In the genomic region with DNA sequence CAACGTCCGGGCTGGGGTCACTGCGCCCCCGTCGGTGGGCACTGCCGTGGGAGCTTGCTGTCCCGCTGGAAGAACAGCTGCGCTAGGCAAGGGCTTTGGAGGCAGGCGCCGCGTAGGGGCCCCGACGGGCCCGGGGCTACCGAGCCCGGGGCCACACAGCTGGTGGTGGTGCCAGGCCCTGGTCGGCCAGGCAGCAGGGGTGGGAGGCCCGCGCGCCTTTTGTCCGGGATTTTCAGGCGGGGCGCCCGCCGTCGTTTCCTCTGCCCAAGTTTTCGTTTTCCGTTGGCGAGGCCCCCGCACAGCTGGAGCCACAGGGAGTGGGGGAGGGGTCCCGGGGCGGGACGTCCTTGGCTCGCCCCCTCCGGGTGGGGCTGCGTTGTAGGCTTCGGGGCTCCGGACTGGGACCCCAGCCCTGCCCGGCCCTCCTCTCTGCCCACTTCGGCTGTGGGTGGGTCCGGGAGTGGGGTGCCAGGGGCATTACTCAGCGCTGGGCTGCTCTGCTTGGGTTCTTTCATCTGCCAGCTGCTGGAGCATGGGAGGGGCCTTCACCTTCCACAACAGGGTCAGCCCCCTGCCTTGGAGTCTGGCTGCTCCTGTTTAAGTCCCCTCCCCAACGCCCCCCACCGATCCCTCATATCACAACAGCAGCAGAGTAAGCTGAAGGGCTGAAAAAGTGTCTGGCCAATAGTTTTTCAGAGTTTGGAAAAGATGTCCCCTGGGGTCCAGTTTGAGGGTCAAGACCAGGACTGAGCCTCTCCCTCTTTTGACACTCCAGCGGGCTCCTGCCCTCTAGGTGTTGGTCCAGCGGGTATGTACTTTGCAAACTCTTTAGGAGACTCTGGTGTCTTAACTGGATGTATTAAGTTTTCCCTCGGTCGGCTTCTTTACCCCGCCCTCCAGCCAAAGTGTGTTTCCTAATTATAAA, we compare ENCODE assay signal across 8 mouse cellular contexts. TPM values are rescaled to one million over a fixed set of nuclear protein-coding genes. Genes with fewer than 3 reads are reported as not detected.
DNase-seq lines count a peak whose midpoint lies in the region; ATAC-seq and TF ChIP-seq lines count a peak whose summit lies in the region.

No protein-coding gene starts in this region.

- no peaks in the 10 kb centered on the region for H3K36me3 ChIP-seq in hindbrain, embryonic 16.5 days (ENCODE audit: control insufficient read depth, insufficient read depth, low read length)
- no peaks in the 10 kb centered on the region for H3K36me3 ChIP-seq in liver, postnatal 0 days (replicated peaks; ENCODE audit: insufficient read depth, low read length)

- TF ChIP-seq CTCF in liver, postnatal 0 days (IDR thresholded peaks at IDR 0.05; ENCODE audit: low read depth), result no peak

- 0 out of 2 replicates have a peak, but pooled peaks cover 3% of the 10 kb centered on the region for H3K27me3 ChIP-seq in hindbrain, embryonic 16.5 days (replicated peaks; ENCODE audit: control insufficient read depth, insufficient read depth, low read length)
- no peaks in the 10 kb centered on the region for H3K27me3 ChIP-seq in liver, postnatal 0 days (ENCODE audit: insufficient read depth, low read length)

- 4% methylated on average over 49 of the region's 49 CpGs for WGBS in hindbrain, embryonic 16.5 days
- 3% methylated on average over 45 of the region's 49 CpGs for WGBS in liver, postnatal 0 days (ENCODE audit: insufficient replicate concordance)

- peaks cover 6% of the 10 kb centered on the region for H3K4me1 ChIP-seq in hindbrain, embryonic 16.5 days (ENCODE audit: control insufficient read depth, insufficient read depth, low read depth, low read length)
- peaks cover 21% of the 10 kb centered on the region for H3K4me1 ChIP-seq in liver, postnatal 0 days (ENCODE audit: insufficient read depth)

- TF ChIP-seq EP300 in liver, postnatal 0 days (IDR thresholded peaks at IDR 0.05; ENCODE audit: low read depth), result no peak

- DNase-seq in kidney, adult 18-20 months, result peak; percentile 40
- DNase-seq in kidney, adult 9 months, result no peak
- peak; percentile 42 for DNase-seq in adipocyte (ENCODE audit: low spot score)
- peak; percentile 55 for DNase-seq in forelimb bud, embryonic 11.5 days (ENCODE audit: low read depth, low spot score)
- DNase-seq in liver, postnatal 0 days, result peak; percentile 62
- peak; percentile 48 for DNase-seq in ovary, postnatal 14 days (ENCODE audit: low spot score)
- DNase-seq in spleen, postnatal 14 days (ENCODE audit: low spot score in 2 of 2), result no peak

- H3K27ac ChIP-seq in hindbrain, embryonic 16.5 days (ENCODE audit: low read depth, low read length), result peak overlapping the region; percentile 66; the same call in 1 of the 2 replicates
- peak overlapping the region; percentile 83 for H3K27ac ChIP-seq in liver, postnatal 0 days (ENCODE audit: low read depth)

- H3K4me2 ChIP-seq in hindbrain, embryonic 16.5 days (ENCODE audit: low read length), result peak overlapping the region; percentile 65
- H3K4me2 ChIP-seq in liver, postnatal 0 days (ENCODE audit: low read depth, low read length), result peak overlapping the region; percentile 99

- peak overlapping the region; percentile 47 for H3K4me3 ChIP-seq in hindbrain, embryonic 16.5 days (ENCODE audit: low read length)
- H3K4me3 ChIP-seq in liver, postnatal 0 days (ENCODE audit: low read depth, low read length), result peak overlapping the region; percentile 97

- no peak for ATAC-seq in hindbrain, embryonic 16.5 days
- peak; percentile 56 for ATAC-seq in liver, postnatal 0 days

- H3K9ac ChIP-seq in hindbrain, embryonic 16.5 days (ENCODE audit: low read depth, low read length), result peak overlapping the region; percentile 65
- peak overlapping the region; percentile 95 for H3K9ac ChIP-seq in liver, postnatal 0 days (replicated peaks)

- no peaks in the 10 kb centered on the region for H3K9me3 ChIP-seq in hindbrain, embryonic 16.5 days (ENCODE audit: control insufficient read depth, low read length)
- H3K9me3 ChIP-seq in liver, postnatal 0 days (ENCODE audit: low read length), result no peaks in the 10 kb centered on the region

RNA-seq across cellular contexts. Expression of gene Arhgap23, which starts 0.6 kb away (rescaled TPM):
- 8.5 and 9.4 TPM in 2 replicates for polyA plus RNA-seq in hindbrain, embryonic 16.5 days (2015; fragmentation: Nextera tagmentation; extraction: Ambion mirVana)
- 5.6 and 5.7 TPM in 2 replicates for polyA plus RNA-seq in liver, postnatal 0 days (2015; fragmentation: Nextera tagmentation; extraction: Ambion mirVana)

RNA-seq across cellular contexts. Expression of gene Socs7, which starts 53.6 kb away (rescaled TPM):
- polyA plus RNA-seq in hindbrain, embryonic 16.5 days (2015; fragmentation: Nextera tagmentation; extraction: Ambion mirVana), result 7.3 and 8.1 TPM in 2 replicates
- 0.89 and 0.92 TPM in 2 replicates for polyA plus RNA-seq in liver, postnatal 0 days (2015; fragmentation: Nextera tagmentation; extraction: Ambion mirVana)

Comparison
In these comparisons a context has a peak if more than half of its experiments do, and no peak if none do; other contexts are left out.
1. DNase-seq: peak in kidney, adult 18-20 months (single experiment), adipocyte (single experiment), forelimb bud, embryonic 11.5 days (single experiment), liver, postnatal 0 days (single experiment) and ovary, postnatal 14 days (single experiment); none in kidney, adult 9 months (single experiment) and spleen, postnatal 14 days (0 of 2).